Mouse (Mus musculus): ENCODE measurements around the gene Pi4kb. TPM values are rescaled to one million over a fixed set of nuclear protein-coding genes. Genes with fewer than 3 reads are reported as not detected.

The Pi4kb gene
- 13.0 and 15.2 TPM in 2 replicates for polyA plus RNA-seq (2012; rRNA removed)

DNA sequence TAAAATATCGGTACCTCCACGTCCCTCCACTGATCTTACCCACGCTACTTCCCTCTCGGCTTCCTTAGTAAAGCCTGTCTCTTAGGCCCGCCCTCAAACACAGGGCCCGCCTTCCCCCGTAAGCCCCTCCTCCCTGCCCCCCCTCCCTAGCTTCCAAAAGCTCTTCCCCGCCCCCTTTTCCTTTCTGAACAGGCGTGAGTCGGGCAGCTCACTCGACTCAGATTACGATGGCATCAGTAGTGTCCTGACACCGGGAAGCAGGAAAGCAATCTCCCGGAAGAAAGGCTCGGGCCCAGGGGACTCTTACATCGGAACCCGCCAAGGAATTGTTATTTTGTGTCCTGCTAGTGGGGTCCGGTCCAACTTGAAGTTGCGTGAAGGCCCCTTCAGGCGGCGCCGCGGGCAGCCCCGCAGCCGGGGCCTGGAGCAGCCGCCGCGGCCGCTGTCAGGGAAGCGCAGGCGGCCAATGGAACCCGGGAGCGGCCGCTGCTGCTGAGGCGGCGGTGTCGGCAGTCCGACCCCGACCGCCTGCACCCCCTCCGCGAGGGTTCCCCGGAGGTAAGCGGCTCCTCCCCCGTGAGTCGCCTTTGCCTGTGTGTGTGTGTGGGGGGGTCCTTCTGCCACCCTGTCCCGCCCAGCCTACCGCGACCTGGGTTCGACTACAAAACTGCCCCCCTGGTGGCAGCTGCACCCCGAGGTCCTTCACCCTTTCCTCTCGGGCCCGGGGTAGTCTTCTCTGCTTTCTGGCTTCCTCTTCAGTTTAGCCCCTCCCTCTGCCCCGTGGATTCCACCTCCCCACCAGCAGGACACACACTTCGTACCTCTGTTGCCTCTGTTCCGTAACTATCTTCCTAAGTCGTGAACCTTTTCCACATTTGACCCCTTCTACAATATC lies at the start of gene Pi4kb:
Pi4kb (plus strand) TSS at position 204 of the 895 bp plus-strand sequence.

DNA sequence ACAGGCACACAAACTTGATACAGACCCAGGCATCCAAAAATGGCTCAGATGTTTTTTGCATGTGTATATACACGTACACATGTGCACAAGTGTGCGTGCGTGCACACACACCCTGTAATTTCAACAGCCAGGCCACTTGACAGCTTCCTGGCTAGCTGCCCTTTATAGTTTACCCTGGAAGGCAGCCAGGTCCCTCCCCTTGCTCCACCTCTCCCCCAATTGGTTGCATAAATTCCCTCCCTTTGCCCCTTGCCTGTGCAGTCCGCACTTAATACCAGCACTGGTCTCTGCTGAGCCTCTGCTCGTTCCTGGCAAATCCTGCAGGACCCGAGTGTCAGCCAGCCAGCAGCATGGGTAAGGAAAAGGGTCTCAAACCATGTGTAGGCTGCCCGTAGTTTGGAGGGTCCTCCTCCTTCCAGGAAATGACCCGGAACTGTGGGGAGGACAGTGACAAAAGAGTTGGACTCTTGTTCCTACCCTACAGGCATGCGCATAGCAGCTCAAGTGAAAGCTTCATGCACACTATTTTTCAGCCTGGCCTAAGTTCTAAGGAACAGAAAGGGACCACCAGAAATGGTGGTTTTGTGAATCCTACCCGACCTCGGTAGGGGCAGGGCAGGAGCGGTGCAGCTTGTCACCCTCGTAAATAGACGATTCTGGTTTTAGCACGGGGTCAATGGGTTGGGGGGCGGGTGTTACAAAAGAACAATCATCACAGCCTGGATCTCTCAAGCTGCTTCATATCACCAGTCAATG lies 41.5 kb upstream of the Pi4kb start, which contains the start of gene Selenbp1:
Selenbp1 (plus strand) TSS at position 248 of the 756 bp plus-strand sequence.

DNA sequence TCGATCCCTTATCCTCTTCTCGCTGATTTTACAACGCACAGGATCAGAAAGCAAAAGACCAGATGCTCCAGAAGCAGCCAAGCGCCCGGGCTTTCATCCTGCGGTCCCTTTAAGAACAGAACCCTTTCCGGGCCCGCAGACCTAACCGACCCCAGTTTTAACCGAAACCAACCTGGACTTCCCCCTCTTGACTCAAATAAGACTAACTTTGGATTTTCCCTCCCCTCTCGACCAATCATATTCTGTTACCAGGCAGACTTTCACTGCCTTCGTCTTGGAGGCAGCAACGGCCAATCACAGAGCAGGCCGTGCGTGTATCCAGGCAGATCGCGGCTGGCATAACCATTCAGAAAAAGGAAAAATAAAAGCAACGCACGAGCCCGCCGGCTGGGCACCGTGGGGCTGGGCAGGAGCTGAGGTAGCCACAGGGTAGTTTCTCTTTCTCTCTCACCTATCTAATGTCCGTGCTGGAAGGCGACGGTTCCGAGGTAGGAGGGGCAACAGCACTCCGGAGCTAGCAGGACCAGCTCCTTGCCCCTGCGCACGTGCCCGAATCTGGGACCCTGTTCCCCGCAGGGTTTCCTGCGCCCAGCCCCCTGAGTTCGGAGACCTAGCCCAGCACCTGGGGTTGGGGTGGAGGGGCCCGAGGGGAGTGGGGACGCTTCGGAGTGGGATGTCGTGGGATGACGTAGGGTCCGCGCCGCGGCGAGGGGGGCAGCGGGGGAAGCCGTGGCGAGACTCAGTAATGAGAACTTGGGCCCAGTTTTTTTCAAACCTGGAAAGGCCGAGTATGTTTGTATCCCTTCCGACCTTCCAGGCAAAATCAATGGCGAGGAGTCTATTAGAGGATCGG lies 20.5 kb upstream of the Pi4kb start, which contains the start of gene Rfx5:
Rfx5 (plus strand) TSS at position 312 of the 853 bp plus-strand sequence.

DNA sequence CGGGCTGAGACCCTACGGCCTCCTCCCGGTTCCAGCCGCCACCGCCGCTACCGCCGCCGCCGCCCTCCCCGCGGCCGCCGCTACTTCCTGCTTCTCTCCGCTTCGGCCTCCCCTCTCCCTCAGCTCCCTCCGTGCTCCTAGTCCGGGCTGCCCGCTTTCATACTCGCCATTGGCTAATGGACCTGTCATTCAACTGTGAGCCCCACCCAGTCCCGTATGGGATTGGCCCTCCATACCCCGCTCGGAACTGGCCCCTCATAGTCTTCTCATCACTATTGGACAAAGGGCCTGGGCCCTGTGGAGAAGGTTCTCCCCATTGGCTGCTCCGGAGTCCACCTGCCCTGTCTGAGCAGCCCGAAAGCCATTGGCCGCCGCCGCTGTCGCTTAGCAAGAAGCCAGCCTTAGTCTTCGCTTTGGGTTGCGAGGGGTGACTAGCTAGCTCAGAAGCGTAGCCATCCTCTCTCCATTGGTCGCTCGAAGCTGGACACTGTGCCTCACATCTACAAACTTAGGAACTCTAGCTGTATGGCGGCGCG lies 40.9 kb downstream of the Pi4kb start, which contains the start of gene Zfp687:
Zfp687 (minus strand) TSS at position 112 of the 536 bp plus-strand sequence.

DNA sequence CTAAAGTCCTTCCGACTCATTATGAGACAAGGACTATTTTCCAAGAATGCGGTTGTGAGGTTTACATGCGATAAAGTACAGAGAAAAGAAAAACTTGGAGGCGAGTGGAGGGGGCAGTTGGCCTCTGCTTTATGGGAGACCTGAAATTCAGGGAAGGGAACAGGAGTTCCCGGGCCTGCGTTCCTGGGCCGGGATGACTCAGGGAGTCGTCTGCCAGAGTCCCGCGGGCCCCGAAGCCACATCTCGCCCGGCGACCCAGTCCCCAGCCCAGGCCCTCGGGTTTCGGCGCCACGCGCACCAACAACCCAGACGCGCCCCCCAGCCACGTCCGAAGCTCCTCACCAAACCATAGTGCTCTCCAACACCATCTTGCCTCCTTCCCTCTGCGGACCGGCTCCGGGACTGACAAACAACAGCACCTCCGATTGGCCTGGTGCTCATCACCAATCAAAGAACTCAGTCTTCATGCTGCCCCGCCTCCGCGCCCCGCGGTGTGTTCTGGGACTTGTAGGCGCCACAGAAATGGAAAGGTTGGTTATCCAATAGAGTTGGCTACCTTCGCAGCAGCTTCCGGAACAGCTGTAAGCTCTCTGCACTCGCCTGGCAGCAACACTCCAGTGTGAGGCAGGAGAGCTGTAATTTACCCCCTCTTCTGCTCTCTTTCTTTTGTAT lies 67.8 kb downstream of the Pi4kb start, which contains the start of gene Psmd4:
Psmd4 (minus strand) TSS at position 449 of the 672 bp plus-strand sequence.

Other genes with a start within 250 kb of the Pi4kb start
- gene Cgn, start 188.2 kb upstream of the Pi4kb start, polyA plus RNA-seq (2012; rRNA removed) = 5.1 and 5.5 TPM in 2 replicates
- gene Pogz, start 137.2 kb upstream of the Pi4kb start, polyA plus RNA-seq (2012; rRNA removed) = 5.7 and 6.9 TPM in 2 replicates
- gene Psmb4, start 87.8 kb upstream of the Pi4kb start, polyA plus RNA-seq (2012; rRNA removed) = 159 and 182 TPM in 2 replicates
- 37.4 and 45.0 TPM in 2 replicates for gene Selenbp1, start 41.7 kb upstream of the Pi4kb start, polyA plus RNA-seq (2012; rRNA removed)
- 2.3 and 2.7 TPM in 2 replicates for gene Rfx5, start 20.7 kb upstream of the Pi4kb start, polyA plus RNA-seq (2012; rRNA removed)
- 5.0 and 6.0 TPM in 2 replicates for gene Zfp687, start 40.7 kb downstream of the Pi4kb start, polyA plus RNA-seq (2012; rRNA removed)
- 147 and 154 TPM in 2 replicates for gene Psmd4, start 67.9 kb downstream of the Pi4kb start, polyA plus RNA-seq (2012; rRNA removed)
- gene Pip5k1a, start 132.2 kb downstream of the Pi4kb start, polyA plus RNA-seq (2012; rRNA removed) = 8.0 and 10.4 TPM in 2 replicates
- 23.3 and 25.4 TPM in 2 replicates for gene Vps72, start 136.3 kb downstream of the Pi4kb start, polyA plus RNA-seq (2012; rRNA removed)
- 0.37 and 0.59 TPM in 2 replicates for gene Tmod4, start 149.7 kb downstream of the Pi4kb start, polyA plus RNA-seq (2012; rRNA removed)
- gene Scnm1, start 159.3 kb downstream of the Pi4kb start, polyA plus RNA-seq (2012; rRNA removed) = 34.6 and 35.5 TPM in 2 replicates
- 3.8 and 4.2 TPM in 2 replicates for gene Lysmd1, start 159.4 kb downstream of the Pi4kb start, polyA plus RNA-seq (2012; rRNA removed)
- gene Tnfaip8l2, start 167.6 kb downstream of the Pi4kb start, polyA plus RNA-seq (2012; rRNA removed) = 3.4 and 5.8 TPM in 2 replicates
- 0.59 and 0.94 TPM in 2 replicates for gene Sema6c, start 185.7 kb downstream of the Pi4kb start, polyA plus RNA-seq (2012; rRNA removed)
- gene Gabpb2, start 243.2 kb downstream of the Pi4kb start, polyA plus RNA-seq (2012; rRNA removed) = 15.3 and 17.6 TPM in 2 replicates